Mouse (Mus musculus) c-Kit-negative CD71-positive TER-119-positive erythroid progenitor cells, embryonic 14.5 days (primary cell): ENCODE data around the gene Abt1.

Source experiments
- DNase-seq: peaks from one replicate; pipeline ENCODE4 v3.0.0-alpha.2; 2013; ENCODE audit warnings: low read depth, low spot score

Abt1 gene

GRCm38 (mm10) chr13:23423286-23424051, at the start of gene Abt1:
Abt1 (minus strand) TSS chr13:23423866.
- DNase-seq, result peak; percentile 90

DNA sequence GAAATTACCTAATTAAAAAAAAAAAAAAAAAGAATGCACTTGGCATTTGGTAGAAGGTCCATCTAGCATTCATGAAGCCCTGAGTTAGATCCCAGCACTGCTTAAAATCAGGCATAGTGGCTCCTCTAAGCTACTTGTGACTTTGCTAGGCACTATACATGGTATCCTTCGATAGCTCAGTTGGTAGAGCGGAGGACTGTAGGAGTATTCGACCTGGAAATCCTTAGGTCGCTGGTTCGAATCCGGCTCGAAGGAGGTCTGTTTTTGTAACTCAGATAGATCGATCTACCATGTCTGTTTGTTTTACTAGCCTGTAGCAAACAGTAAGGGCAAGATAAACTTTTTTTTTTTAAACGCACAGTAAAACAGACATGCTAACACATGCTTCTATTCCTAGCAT, 43.2 kb upstream of the Abt1 start:
- DNase-seq, result peak; percentile 84

GRCm38 (mm10) chr13:23466306-23466705, 42.6 kb upstream of the Abt1 start:
- no peak for DNase-seq

DNA sequence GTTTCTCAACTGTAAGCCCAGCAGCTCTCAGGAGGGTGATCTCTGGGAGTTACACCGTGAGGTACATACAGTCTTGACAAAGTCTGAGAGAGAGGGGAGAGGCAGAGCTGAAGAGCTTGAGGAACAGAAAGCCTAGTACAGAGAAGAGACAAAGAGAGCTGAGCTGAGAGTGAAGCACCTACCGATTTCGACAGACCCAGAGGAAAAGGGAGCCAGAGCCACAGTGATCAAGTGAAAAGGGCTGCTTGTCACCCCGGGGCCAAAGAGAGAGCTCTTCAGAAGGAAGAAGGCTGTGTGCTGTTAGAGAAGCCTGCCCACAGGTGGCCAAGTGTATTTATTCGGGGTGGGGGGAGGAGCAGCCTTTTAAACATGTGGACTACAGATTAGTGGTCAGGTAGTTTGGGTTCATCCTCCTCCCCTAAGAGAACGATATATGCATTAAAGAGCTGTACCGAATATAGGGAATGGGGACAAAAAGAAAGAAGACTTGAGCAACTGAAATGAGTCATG, 42.0 kb upstream of the Abt1 start, which contains the start of gene Btn1a1:
Gene Btn1a1, minus strand, starts transcription at position 302 of the 510 bp plus-strand sequence.
- peak; percentile 40 for DNase-seq

GRCm38 (mm10) chr13:23464841-23465366, 41.2 kb upstream of the Abt1 start:
- DNase-seq, result peak; percentile 42

GRCm38 (mm10) chr13:23464224-23464637, 40.6 kb upstream of the Abt1 start:
- DNase-seq, result peak; percentile 57

DNA sequence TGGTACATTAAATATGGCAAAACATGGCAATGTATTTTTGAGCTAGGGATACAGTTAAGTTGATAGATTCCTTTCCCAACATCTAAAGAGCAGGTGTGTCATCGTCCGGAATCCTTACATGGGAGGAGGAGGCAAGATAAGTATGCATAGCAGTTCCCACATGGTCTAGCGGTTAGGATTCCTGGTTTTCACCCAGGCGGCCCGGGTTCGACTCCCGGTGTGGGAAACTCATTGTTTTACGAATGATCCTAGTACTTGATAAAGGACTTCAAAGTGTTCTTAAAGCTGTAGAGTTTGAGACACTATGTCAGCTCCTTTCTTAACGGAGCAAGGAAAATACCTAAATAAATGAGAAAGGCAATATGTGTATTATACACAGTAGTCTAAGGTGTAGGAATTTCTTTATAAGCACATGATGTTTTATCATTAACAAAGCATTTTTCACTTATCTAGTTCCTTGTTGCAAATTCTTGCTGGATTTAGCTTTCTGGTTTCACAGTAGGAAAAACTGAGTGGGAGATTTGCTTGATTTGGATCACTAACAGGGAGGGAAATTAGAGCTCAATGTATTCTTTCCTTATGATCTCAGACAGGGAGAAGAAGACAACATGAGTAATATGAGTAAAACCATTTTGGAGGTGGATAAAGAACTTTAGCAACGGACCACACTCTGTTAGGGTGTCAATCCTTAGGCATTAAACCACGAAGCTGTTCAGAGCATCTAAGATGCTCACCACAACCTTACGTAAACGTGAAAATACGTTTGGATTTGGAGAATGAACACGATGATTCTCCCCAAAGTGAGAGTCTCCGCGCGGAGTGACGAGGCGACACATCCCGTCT, 39.9 kb upstream of the Abt1 start:
- peak; percentile 74 for DNase-seq

GRCm38 (mm10) chr13:23462669-23463068, 39.0 kb upstream of the Abt1 start:
- DNase-seq, result no peak

DNA sequence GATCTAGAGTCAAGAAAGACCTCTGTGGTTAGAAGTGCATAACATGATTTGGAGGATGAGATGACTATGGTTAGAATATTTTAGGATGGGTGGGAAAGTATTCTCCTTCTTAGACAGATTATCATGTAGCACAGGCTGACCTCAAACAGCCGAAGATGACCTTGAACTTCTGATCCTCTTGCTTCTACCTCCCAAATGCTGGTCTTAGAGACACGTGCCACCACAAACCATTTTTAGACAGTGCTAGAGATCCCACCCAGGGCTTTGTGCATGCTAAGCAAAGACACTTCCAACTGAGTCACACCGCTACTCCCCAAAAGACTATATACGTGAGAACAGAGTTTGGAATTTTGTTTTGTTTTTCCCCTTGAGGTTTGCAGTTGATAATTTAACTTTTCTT, 38.4 kb upstream of the Abt1 start:
- no peak for DNase-seq

- DNase-seq, result peak; percentile 50
These were observed 35.7 kb upstream of the Abt1 start for GRCm38 (mm10) chr13:23459264-23459846.

- no peak for DNase-seq
These were observed 30.3 kb upstream of the Abt1 start for GRCm38 (mm10) chr13:23453926-23454325.

GRCm38 (mm10) chr13:23453362-23453862, 29.7 kb upstream of the Abt1 start:
- DNase-seq, result peak; percentile 83

DNA sequence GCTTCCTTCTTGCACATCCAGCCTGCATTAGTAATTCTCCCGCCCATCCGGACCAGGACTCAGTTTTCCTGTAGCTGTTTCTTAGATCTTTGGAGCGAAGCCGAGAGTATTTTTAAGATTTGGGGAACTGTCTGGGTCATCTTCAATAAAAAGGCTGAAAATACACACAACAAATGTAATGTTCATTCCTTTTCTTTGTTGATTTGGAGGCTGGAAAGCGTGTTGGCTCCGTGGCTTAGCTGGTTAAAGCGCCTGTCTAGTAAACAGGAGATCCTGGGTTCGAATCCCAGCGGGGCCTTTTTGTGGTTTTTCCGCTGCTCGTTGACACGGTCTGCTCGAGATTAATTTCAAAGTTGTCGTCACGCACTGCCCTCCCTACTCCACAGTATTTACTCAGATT, 26.7 kb upstream of the Abt1 start:
- peak; percentile 89 for DNase-seq

DNA sequence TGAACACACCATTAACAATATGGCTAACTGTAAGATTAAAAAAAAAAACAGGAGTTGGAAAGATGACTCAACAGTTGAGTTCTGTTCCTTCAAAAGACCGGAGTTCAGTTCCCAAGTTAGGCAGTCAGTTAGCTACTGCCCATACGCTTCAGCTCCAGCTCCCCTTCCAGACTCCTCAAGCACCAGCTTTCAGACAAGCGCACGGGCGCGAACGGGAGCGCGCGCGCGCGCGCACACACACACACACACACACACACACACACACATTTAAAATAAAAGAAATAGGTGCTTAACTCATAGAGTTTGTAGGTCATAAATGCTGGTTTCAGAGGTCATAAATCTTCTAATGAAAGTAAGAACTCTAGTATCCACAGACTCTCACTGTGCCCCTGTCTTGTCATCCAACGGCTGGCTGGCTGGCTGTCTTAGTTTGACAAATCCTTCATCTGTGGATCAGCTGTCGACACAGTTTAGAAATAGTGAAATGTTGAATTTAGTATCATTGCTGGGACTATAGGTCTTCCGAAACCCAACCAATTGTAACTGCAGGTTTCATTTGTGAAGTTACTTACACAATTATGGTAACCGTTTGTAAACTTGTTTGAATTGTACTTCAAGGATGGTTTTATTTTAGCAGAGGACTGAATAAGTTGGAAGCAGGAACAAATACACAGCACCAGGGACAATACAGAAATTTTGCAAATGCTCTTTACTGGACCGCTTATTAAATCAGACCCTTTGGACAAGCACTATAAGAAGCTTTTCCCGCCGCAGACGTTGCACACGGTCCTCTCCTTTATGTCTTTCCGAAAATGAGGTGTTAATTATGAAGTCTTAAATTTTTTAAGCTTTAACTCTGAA, 25.8 kb upstream of the Abt1 start:
- DNase-seq, result peak; percentile 66

DNA sequence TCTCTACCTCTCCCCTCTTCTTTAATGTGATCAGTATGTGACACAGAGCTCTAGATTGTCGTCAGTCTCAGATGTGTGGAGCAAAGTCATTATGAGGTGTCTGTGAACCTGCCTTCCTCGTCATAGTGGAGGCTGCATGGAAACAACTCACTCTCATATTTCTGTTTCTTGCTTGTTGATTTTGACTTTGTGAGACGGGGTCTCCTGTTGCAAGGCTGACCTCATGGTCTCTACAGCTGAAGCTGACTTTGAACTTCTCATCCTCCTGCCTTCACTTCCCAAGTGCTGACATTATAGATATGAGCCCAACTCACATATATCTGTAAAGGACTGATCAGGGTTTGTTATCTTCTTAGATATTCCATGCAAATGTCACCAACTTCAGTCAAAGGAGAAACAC, 25.1 kb upstream of the Abt1 start:
- DNase-seq, result no peak

- peak; percentile 79 for DNase-seq
These were observed 22.9 kb upstream of the Abt1 start for GRCm38 (mm10) chr13:23446498-23446952.

DNA sequence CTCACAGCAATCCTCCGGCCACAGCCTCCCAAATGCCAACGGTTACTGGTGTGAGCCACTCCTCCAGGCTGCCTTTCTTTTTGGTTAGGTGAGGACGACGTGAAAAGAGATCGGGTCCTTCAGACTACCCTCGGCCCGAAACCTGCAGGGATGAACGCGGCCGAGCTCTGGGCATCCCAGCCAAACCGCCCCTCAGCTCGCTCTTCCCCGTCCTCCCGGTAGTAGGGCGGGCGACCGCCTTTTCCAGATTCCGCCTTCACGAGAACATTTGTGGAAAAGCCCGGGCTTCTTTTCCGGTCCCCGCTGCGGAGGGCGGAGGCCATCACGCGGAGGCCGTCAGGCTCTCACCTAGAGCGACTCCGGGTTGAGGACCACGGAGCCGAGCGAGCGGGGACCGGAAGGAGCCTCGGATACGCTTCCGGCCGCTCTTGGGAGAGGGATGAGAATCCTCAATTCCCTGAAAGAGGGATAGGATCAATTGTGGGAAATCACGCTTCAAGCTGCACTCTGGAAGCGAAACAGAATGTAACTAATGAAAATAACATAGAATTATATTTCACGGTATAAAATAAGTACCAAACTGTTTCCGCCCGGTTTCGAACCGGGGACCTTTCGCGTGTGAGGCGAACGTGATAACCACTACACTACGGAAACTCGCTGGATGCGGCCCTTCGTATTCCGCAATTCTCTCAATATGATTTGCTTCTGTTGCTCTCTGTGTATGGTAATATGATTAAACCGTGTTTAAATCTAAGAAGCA, 22.1 kb upstream of the Abt1 start:
- peak; percentile 87 for DNase-seq

DNA sequence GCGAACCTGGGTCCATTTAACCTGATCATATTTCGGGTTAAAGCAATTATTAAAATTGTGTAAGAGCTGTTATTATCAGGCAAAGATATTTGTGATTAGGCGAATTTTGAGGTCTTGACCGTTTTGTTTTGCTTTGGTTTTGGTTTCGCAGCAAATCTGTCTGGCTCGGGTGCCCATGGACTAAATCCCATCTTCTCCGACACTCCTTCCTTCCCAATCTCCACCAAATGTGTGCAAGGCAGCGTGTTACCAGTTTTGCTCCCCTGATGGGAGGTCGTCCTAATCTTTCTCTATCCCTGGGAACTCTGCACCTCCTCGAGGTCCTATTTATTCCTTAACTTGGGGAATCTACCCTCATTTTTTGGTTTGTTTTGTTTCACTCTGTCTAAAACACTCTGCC, 21.5 kb upstream of the Abt1 start:
- no peak for DNase-seq

DNA sequence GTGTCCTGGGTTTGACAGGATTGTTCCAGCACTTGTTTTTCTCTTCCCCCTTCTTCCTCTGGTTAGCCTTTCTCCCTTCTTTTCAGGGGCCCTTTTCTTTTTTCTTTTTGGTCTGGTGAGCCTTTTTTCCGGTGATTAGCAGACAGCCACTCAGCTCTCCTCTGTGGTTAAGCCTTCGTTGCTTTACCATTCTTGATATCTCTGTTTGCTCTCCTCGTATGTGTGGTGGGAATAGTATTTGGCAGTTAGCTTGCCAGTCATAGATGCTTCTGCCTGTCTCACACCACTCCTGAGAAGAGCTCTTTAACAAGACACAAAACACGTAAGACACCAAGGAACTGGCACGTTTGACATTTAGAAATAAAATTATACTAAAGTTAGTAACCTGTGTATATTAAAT, 20.8 kb upstream of the Abt1 start:
- no peak for DNase-seq

- no peak for DNase-seq
These were observed 16.2 kb upstream of the Abt1 start for GRCm38 (mm10) chr13:23439901-23440300.
